In genomic region chr3:138064732-138065645, GRCm38 (mm10) we compare ENCODE assay signal across 7 mouse cellular contexts. TPM values are rescaled to one million over a fixed set of nuclear protein-coding genes. Genes with fewer than 3 reads are reported as not detected.
A peak's percentile ranks its signal among the peaks of the same experiment; 100 is the strongest.
DNase-seq lines count a peak whose midpoint lies in the region; ATAC-seq lines count a peak whose summit lies in the region.

Gene 1110002E22Rik, plus strand, starts transcription at chr3:138065052.

- DNase-seq in right cerebral cortex, adult 18-20 months: peak; percentile 61
- DNase-seq in right cerebral cortex, postnatal 4 days: no peak
- DNase-seq in gastrocnemius, adult 8-10 months (ENCODE audit: low spot score in 2 of 2): peak in 1 of 2 experiments; percentile 19
- no peak for DNase-seq in hindbrain, embryonic 14.5 days (ENCODE audit: low spot score)
- DNase-seq in adrenal gland, postnatal 25 days: no peak
- no peak for DNase-seq in thymus, postnatal 25 days
- no peak for DNase-seq in thymus, postnatal 4 days

- no peak within 1 kb of the TSS for H3K4me3 ChIP-seq in hindbrain, embryonic 14.5 days (replicated peaks; ENCODE audit: low read length)

- no peaks in the 10 kb centered on the region for H3K36me3 ChIP-seq in hindbrain, embryonic 14.5 days (replicated peaks; ENCODE audit: control insufficient read depth, insufficient read depth)

- H3K9me3 ChIP-seq in hindbrain, embryonic 14.5 days (ENCODE audit: control insufficient read depth, low read length): no peaks in the 10 kb centered on the region

- H3K27ac ChIP-seq in hindbrain, embryonic 14.5 days: no peak within 1 kb of the TSS

- no peak within 1 kb of the TSS for H3K4me2 ChIP-seq in hindbrain, embryonic 14.5 days (replicated peaks)

- H3K27me3 ChIP-seq in hindbrain, embryonic 14.5 days (ENCODE audit: control insufficient read depth, insufficient read depth, low read length): no peaks in the 10 kb centered on the region

- ATAC-seq in hindbrain, embryonic 14.5 days (ENCODE audit: low FRiP score): peak; percentile 24; the same call in 1 of the 2 replicates

- no peak within 1 kb of the TSS for H3K9ac ChIP-seq in hindbrain, embryonic 14.5 days

- H3K4me1 ChIP-seq in hindbrain, embryonic 14.5 days (replicated peaks; ENCODE audit: control insufficient read depth, insufficient read depth, low read length): peaks cover 18% of the 10 kb centered on the region

- 67% methylated on average over 33 of the region's 33 CpGs for WGBS in hindbrain, embryonic 14.5 days

RNA-seq across cellular contexts. Expression of gene 1110002E22Rik, which starts in this region (rescaled TPM):
- total RNA-seq in gastrocnemius, adult 8-10 months (2022): 100 to 1,000 TPM in 1 of 4 experiments, 10 to 100 TPM in 3; 52.7 to 126 (median 95.8) TPM
- 0.07 and 0.10 TPM in 2 replicates for polyA plus RNA-seq in hindbrain, embryonic 14.5 days (2014; fragmentation: Nextera tagmentation; extraction: Ambion mirVana)
- 0.09 and 0.10 TPM in 2 replicates for total RNA-seq in adrenal gland, postnatal 25 days (2021)

Comparison
In these comparisons a context has a peak if more than half of its experiments do, and no peak if none do; other contexts are left out.
1. RNA of gene 1110002E22Rik (total RNA-seq): 52.7 to 126 TPM in gastrocnemius, adult 8-10 months; 0.09 to 0.10 TPM in adrenal gland, postnatal 25 days; every median in the first group is over 10 times any median in the second.
2. Peak in ATAC-seq in hindbrain, embryonic 14.5 days; RNA of the gene not detected or under 1 TPM.